Mouse (Mus musculus) brain, embryonic 14.5 days (tissue): ENCODE measurements around the gene Lrrc32.

Experiments
- CTCF ChIP-seq: fragments of 200-500 bp; IDR thresholded peaks from 2 replicates; pipeline ENCODE4 v1.5.1; 2012; ENCODE audit warnings: inconsistent platforms, mild to moderate bottlenecking, moderate library complexity, borderline replicate concordance; ENCODE audit not compliant: insufficient read depth, insufficient read length; ENCODE audit errors: extremely low read depth
- POLR2A ChIP-seq: fragments of 200-500 bp; IDR thresholded peaks from 2 replicates; pipeline ENCODE4 v1.6.1; 2012; ENCODE audit warnings: mild to moderate bottlenecking, inconsistent platforms, borderline replicate concordance; ENCODE audit not compliant: poor library complexity, insufficient read depth, insufficient read length, severe bottlenecking; ENCODE audit errors: extremely low read depth

DNA sequence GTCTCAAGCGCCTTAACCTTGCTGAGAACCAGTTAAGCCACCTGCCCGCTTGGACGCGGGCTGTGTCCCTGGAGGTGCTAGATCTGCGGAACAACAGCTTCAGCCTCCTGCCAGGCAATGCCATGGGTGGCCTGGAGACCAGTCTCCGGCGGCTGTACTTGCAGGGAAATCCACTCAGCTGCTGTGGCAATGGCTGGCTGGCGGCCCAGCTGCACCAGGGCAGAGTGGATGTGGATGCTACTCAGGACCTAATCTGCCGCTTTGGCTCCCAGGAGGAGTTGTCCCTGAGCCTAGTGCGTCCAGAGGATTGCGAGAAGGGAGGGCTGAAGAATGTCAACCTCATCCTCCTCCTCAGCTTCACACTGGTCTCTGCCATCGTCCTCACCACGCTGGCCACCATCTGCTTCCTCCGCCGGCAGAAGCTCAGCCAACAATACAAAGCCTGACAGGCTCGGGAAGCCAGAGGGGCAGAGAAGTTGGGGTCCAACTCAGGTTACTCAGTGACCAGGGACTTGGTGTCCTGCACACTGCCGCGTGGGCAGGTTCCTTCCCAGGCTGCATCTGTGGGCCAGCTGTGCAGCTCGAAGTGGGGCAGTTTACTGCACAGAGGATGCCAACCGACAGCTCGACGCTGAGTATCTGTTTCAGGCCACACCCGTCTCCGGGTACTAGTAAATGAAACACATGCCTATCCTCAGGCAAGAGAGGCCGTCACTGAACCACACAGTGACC, 10.6 kb downstream of the Lrrc32 start:
- no peak for TF ChIP-seq CTCF
- no peak for TF ChIP-seq POLR2A
